Mouse (Mus musculus) heart, embryonic 10.5 days (tissue): ENCODE measurements at regions not wholly inside any gene's neighbourhood (a gene's known extent, or its start where the extent isn't known, plus 50 kb on each side); places are given as distances from the start of the nearest gene placed in this dataset.

Experiments
- DNase-seq: peaks from one replicate; pipeline ENCODE4 v3.0.0-alpha.2; 2017; ENCODE audit warnings: low spot score
- H3K27ac ChIP-seq: fragments of 300-500 bp; sonication (generic); 2 replicates; pipeline ENCODE4 v1.5.1; 2016; ENCODE audit warnings: mild to moderate bottlenecking
- H3K27me3 ChIP-seq: fragments of 300-500 bp; sonication (generic); 2 replicates; pipeline ENCODE4 v1.6.1; 2016; ENCODE audit warnings: mild to moderate bottlenecking; ENCODE audit not compliant: poor library complexity, insufficient read depth, severe bottlenecking
- H3K36me3 ChIP-seq: fragments of 300-500 bp; sonication (generic); 2 replicates; pipeline ENCODE4 v1.6.1; 2016; ENCODE audit warnings: mild to moderate bottlenecking, moderate library complexity
- H3K4me1 ChIP-seq: fragments of 300-500 bp; sonication (generic); 2 replicates; pipeline ENCODE4 v1.6.1; 2016; ENCODE audit warnings: mild to moderate bottlenecking
- H3K4me3 ChIP-seq: fragments of 300-500 bp; sonication (generic); 2 replicates; pipeline ENCODE4 v1.5.1; 2016; ENCODE audit warnings: mild to moderate bottlenecking, moderate library complexity
- H3K9me3 ChIP-seq: fragments of 300-500 bp; sonication (generic); 2 replicates; pipeline ENCODE4 v1.6.1; 2016; ENCODE audit warnings: mild to moderate bottlenecking, moderate library complexity
- WGBS: fragments of 180-500 bp; shearing (Covaris S2); methylation state at CpG from one replicate; pipeline ENCODE4 v1.1.7; 2016; 5-methylcytosine and 5-hydroxymethylcytosine counted together

DNA sequence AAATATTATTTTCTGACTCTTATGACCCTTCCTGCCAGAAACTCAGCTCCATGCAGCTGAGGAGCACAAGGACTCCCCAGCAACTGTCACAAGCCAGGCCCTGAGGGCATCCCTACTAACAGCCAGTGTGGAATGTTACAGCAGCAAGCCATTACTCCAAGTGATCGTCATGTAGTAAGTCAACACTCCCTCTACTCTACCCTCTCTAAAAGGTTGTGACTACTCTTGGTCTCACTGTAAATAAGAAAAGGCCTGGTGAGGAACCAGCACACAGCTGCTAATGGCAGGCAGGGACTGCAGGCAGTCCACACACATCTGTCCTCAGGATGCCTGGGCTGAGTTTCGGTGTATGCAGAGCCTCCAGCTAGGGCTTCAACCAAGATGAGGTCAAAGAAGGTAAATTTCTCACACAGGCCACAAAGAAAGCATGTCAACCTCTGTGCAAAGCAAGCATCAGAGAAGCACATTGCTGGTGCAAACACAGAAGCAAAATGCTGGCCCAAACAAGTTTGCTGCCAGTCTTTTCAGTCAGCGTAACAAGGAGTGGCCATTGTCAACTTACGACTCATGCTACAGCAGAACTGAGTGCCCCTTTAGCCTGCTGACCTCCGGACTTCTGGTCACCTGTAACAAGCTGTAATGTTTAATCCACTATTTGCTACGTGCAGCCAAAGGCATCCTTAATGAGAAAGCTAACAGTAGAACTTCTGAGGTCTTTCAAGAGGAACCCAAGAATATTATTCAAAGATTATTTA is 62.9 kb upstream of the Ercc4 start:
- no peaks in the 10 kb centered on the region for H3K36me3 ChIP-seq
- no peaks in the 10 kb centered on the region for H3K9me3 ChIP-seq
- no peaks in the 10 kb centered on the region for H3K4me1 ChIP-seq
- H3K27me3 ChIP-seq = no peaks in the 10 kb centered on the region
- no peak overlapping the region for H3K4me3 ChIP-seq
- no peak overlapping the region for H3K27ac ChIP-seq
- WGBS = 75% methylated on average over 6 of the region's 6 CpGs
- no peak for DNase-seq

DNA sequence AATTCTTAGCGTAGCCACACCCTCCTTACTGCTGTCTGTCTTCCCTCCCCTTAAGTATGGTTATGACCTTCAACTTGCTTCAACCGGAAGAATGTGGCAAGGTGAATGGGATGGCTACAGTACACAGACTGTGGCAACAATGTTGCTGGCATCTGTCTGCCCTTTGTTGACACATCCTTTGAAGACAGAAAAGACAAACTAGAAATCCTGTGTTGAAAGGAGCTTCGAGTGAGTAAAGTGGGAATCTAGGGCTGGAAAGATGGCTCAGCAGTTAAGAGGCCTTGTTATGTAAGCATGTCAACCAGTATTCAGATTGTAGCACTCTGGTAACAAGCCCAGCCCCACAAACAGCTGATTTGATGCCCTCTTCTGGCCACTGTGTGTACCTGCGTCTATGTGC is 60.2 kb upstream of the Ercc4 start:
- Histone ChIP-seq H3K36me3 (no peaks in the 10 kb centered on the region), H3K9me3 (no peaks in the 10 kb centered on the region), H3K27ac (no peak overlapping the region), H3K4me3 (no peak overlapping the region), H3K4me1 (no peaks in the 10 kb centered on the region), H3K27me3 (no peaks in the 10 kb centered on the region)
- no peak for DNase-seq
- 87% methylated on average over 4 of the region's 4 CpGs for WGBS

DNA sequence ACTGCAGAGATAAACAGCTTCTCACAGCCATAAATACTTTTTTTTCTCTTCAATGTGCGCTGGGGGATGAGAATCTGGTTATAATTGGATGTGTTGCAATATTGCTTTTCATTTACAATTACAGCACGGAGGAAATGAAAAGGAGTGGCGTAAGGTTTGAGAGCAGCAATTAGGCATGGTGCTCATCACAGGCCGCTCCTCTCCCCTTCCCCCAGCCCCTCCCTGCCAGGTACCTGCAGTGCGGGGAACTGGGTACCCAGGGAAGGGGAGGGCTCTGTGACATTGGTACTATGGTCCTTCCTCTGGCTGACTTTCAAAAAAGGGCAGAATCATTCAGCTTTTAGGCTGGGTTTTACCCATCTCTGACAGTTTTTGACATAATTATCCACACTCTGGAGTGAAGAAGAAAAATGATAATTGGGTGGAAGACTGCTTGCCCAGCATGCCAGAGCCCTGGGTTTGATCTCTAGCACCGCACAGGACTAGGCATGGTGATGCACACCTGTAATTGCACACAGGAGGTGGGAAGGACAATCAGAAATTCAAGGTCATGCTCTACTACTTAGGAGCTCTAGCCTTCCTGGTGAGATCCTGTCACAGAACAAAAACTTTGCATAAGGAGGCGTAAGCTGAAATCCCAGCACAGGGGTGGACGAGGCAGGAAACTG is 59.1 kb upstream of the Ercc4 start:
- Histone ChIP-seq H3K4me3 (no peak overlapping the region), H3K9me3 (no peaks in the 10 kb centered on the region), H3K27me3 (no peaks in the 10 kb centered on the region), H3K4me1 (no peaks in the 10 kb centered on the region), H3K27ac (no peak overlapping the region), H3K36me3 (no peaks in the 10 kb centered on the region)
- 65% methylated on average over 8 of the region's 8 CpGs for WGBS
- DNase-seq = no peak

DNA sequence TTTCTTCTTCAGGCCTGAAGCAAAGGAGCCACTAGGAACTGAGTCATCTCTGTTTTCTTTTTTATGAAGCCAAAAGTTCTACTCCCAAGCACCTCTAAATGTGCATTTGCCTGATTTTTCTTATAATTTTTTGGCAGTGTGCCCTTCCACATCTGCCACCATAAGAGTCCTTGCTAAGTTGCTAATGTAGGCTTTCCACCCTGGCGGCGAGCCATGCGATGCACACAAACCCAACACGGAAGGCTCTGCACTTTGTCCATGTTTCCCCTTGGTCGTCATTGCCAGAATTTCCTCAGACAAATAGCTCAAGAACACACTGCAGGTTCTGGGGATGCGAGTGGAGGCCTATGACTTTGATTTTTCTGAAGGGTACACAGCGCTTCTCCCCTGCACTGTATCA is 54.5 kb upstream of the Ercc4 start:
- WGBS = 83% methylated on average over 7 of the region's 7 CpGs
- Histone ChIP-seq H3K4me1 (no peaks in the 10 kb centered on the region), H3K27ac (no peak overlapping the region), H3K36me3 (no peaks in the 10 kb centered on the region), H3K4me3 (no peak overlapping the region), H3K27me3 (no peaks in the 10 kb centered on the region), H3K9me3 (no peaks in the 10 kb centered on the region)
- DNase-seq = no peak
